Mouse (Mus musculus): ENCODE data around the gene Ywhah.

The Ywhah gene

DNA sequence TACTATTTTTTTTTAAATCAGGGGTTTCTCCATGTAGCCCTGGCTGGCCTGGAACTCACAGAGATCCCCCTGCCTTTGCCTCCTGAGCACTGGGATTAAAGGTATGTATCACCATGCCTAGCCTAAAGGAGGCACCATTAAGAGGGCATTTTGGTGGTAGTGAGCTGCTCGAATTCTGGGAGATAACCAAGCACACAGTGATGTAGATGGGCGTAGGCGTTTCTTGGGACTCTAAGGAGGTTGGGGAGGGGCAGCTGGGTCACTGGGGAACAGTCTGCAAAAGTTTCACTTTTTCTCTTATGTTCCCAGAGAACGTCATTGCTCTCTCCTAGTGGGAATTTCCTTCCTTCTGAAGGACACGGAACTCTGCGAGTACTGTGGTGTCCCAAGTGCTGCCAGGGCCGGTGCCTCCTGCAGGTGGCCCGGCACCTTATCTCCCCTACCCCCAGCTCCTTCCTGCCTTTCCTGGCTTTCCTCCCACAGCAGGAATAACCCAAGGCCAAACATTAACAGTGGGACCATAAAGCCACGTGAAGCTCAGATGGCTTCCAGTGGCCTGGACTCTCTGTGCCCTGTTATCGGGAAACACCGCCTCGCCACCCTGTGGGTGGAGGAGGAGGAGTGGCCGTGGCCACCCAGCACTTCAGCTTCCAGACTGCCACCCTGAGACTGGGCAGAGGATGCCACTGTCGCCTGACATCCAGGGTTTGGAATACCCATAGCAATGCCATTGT, 34.4 kb downstream of the Ywhah start:
- peak; percentile 85 for DNase-seq

DNA sequence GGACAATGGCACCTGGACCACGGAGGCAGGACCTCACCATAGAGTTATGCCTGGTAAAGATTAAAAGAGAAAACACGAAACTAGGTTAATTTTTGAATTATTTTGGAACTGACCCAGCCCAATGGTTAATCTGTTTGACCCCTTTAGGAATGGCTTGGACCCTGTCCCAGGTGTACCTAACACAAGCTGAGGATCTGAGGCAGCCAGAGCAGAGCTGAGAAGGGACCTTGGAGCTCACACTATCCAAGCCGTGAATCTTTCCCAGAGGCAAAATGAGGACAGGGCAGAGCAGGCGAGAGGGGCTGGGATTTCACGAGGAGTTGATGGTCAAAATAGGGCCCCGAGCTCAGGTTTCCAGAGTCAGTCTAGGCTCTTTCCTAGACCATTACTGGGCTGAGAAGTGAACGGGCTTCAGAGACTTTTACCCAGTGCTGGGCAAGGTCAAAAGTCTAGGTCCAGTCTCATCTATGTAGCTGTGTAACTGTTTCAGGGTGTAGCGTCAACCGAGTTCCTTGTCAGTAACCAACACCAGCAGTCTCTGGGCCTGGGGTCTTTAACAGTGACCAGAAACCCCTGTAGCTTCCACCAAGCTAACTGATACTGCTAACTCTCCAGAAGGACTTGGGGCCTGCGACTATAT, 37.6 kb downstream of the Ywhah start:
- DNase-seq = peak; percentile 62

DNA sequence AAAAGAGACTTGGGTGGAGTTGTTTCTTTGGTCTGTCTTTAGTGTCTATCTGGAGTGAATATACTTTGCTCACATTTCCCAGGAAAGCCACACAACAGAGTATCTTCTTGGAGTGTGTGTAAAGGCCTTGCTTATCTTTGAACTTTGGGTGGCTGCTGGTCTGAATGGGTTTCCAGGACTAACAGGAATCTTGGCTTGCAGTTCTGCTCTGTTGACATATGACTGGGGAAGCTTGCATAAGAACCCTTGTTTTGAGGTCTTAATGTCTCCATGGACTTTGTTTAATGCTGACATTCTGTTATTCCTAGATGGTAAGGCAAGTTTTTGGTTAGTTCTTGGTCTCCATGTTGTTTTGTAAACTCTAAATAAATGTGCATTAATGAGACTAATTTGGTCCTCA, 51.5 kb downstream of the Ywhah start:
- peak; percentile 29 for DNase-seq

DNA sequence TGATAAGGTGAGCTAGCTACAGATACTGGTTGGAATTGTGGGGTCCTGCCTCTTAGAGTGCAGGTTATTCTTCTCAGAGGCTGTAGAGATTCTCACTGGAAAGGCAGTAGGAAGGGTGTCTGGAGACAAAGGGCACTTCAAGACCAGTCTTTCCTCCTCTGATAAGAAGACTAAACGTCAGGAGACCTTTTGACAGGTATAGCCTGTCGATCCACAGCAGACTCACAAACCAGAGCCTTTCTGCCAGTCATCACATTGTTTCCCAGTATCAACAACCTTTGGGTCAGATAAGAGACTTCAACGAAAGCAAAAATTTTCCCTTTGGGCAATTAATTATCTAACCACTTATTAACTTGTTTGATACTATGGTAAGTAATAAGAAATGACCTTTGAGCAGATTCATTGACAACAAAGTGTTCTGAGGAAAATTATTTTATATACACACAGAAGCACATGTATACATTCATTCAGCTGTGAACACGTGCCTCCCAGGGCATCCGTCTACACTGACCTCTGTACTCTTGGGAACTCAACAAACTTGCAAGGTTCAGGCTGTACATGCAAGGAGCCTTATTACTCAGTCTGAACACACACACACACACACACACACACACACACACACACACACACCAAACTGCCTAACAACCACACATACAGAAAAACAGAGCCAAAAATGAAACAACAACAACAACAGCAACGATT, 58.0 kb downstream of the Ywhah start:
- DNase-seq = peak; percentile 14
